8 mouse cellular contexts compared by ENCODE assay signal in the genomic region with DNA sequence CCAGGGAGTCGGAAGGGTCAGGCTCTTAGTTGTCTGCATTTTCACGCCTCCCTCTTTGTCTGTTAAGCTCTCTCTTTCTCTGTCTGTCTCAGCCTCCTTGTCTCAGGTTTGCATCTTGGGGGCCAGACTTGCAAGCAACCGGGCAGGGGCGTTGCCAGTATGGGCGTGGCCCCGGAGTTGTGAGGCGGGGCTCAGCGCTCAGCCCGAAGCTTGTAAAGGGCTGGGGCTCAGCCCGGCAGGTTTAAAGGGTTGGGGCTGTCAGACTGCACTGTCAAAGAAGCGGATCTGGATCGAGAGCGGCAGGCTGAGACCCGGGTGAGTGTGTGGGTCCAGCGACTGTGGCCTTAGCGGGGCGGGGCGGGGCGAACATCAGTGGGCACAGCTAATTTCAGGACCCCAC. TPM values are rescaled to one million over a fixed set of nuclear protein-coding genes. Genes with fewer than 3 reads are reported as not detected.
DNase-seq lines count a peak whose midpoint lies in the region; ATAC-seq and TF ChIP-seq lines count a peak whose summit lies in the region.

A gene (plus strand): TSS at position 242 of the 400 bp plus-strand sequence.

- WGBS in forebrain, embryonic 15.5 days: under 1% methylated on average over 19 of the region's 19 CpGs
- WGBS in thymus, adult 2 months: 13% methylated on average over 19 of the region's 19 CpGs

- peak; percentile 31 for DNase-seq in adrenal gland, adult 2 months
- no peak for DNase-seq in adrenal gland, postnatal 4 days (ENCODE audit: low spot score in 2 of 2)
- peak; percentile 15 for DNase-seq in adrenal gland, postnatal 25 days
- peak; percentile 51 for DNase-seq in kidney, postnatal 10 days
- peak; percentile 43 for DNase-seq in thymus, adult 2 months
- DNase-seq in cerebellum, adult 18-20 months: no peak

- H3K27ac ChIP-seq in forebrain, embryonic 15.5 days (replicated peaks): no peak within 1 kb of the TSS
- no peak within 1 kb of the TSS for H3K27ac ChIP-seq in thymus, adult 2 months (ENCODE audit: control insufficient read depth, insufficient read depth, low read length)

- peak within 1 kb of the TSS; percentile 36 for H3K9ac ChIP-seq in forebrain, embryonic 15.5 days (replicated peaks)

- peak within 1 kb of the TSS; percentile 28 for H3K4me3 ChIP-seq in forebrain, embryonic 15.5 days
- H3K4me3 ChIP-seq in thymus, adult 2 months (ENCODE audit: control insufficient read depth, insufficient read depth, low read length): no peak within 1 kb of the TSS

- no peaks in the 10 kb centered on the region for H3K36me3 ChIP-seq in forebrain, embryonic 15.5 days
- no peaks in the 10 kb centered on the region for H3K36me3 ChIP-seq in thymus, adult 2 months (ENCODE audit: control insufficient read depth, insufficient read depth, low read length)

- ATAC-seq in forebrain, embryonic 15.5 days (replicated peaks): no peak
- peak; percentile 82 for ATAC-seq in megakaryocyte-erythroid progenitor cell, adult 5-6 weeks (replicated peaks; ENCODE audit: low FRiP score, low TSS enrichment, poor library complexity, severe bottlenecking)

- TF ChIP-seq CTCF in thymus, adult 2 months (IDR thresholded peaks at IDR 0.05; ENCODE audit: borderline replicate concordance, control insufficient read depth, extremely low read depth, insufficient read depth, low read length, poor library complexity): no peak

- 0 out of 2 replicates have a peak, but pooled peaks cover 4% of the 10 kb centered on the region for H3K9me3 ChIP-seq in forebrain, embryonic 15.5 days

- peaks cover 7% of the 10 kb centered on the region for H3K4me1 ChIP-seq in forebrain, embryonic 15.5 days
- H3K4me1 ChIP-seq in thymus, adult 2 months (replicated peaks; ENCODE audit: control insufficient read depth, insufficient read depth, low read length): peaks cover 6% of the 10 kb centered on the region; the same call in 1 of the 2 replicates

- 0 out of 2 replicates have a peak, but pooled peaks cover 10% of the 10 kb centered on the region for H3K27me3 ChIP-seq in forebrain, embryonic 15.5 days
- no peaks in the 10 kb centered on the region; the same call in 1 of the 2 replicates for H3K27me3 ChIP-seq in thymus, adult 2 months (ENCODE audit: control insufficient read depth, insufficient read depth, low read length)

- TF ChIP-seq POLR2A in thymus, adult 2 months (IDR thresholded peaks at IDR 0.05; ENCODE audit: control insufficient read depth, extremely low read depth, insufficient read depth, low read length, poor library complexity): no peak

- H3K4me2 ChIP-seq in forebrain, embryonic 15.5 days (replicated peaks): peak within 1 kb of the TSS; percentile 53

RNA-seq across cellular contexts. Expression of the gene that starts here (rescaled TPM):
- not detected for total RNA-seq in adrenal gland, adult 2 months (2021)
- not detected in 2 replicates for polyA plus RNA-seq in adrenal gland, adult 2 months (2012; rRNA removed)
- under 1 TPM in 1 of 2 experiments, not detected in 1; 0.67 TPM for total RNA-seq in adrenal gland, postnatal 4 days (2021)
- not detected in 2 replicates for total RNA-seq in adrenal gland, postnatal 25 days (2021)
- polyA plus RNA-seq in forebrain, embryonic 15.5 days (2015; fragmentation: Nextera tagmentation; extraction: Ambion mirVana): 0.23 TPM in 1 of 2 replicates, not detected in the other
- total RNA-seq in megakaryocyte-erythroid progenitor cell, adult 5-6 weeks (2014; fragmentation: Nextera tagmentation): 1.4 and 1.7 TPM in 2 replicates
- 4.3 and 5.9 TPM in 2 replicates for total RNA-seq in megakaryocyte-erythroid progenitor cell, adult 5-6 weeks (2017)
- polyA plus RNA-seq in thymus, adult 2 months (2012; rRNA removed): 1.1 and 2.0 TPM in 2 replicates

Comparison
In these comparisons a context has a peak if more than half of its experiments do, and no peak if none do; other contexts are left out.
1. Peak in DNase-seq in adrenal gland, adult 2 months; RNA of the gene not detected or under 1 TPM.
2. Peak in DNase-seq in adrenal gland, postnatal 25 days; RNA of the gene not detected or under 1 TPM.
3. DNase-seq: peak in kidney, postnatal 10 days (single experiment) and thymus, adult 2 months (single experiment); none in adrenal gland, postnatal 4 days (0 of 2) and cerebellum, adult 18-20 months (0 of 2).